Mouse (Mus musculus) limb, embryonic 10.5 days (tissue): ENCODE measurements at regions not wholly inside any gene's neighbourhood (a gene's known extent, or its start where the extent isn't known, plus 50 kb on each side); places are given as distances from the start of the nearest gene placed in this dataset.

ENCODE experiments used
- DNase-seq: peaks from one replicate; pipeline ENCODE4 v3.0.0-alpha.2; 2017; ENCODE audit warnings: low spot score
- H3K27ac ChIP-seq: fragments of 300-500 bp; sonication (generic); 2 replicates; pipeline ENCODE4 v1.5.1; 2016; ENCODE audit warnings: mild to moderate bottlenecking
- H3K27me3 ChIP-seq: fragments of 300-500 bp; sonication (generic); 2 replicates; pipeline ENCODE4 v1.6.1; 2016; ENCODE audit warnings: low read depth, mild to moderate bottlenecking; ENCODE audit not compliant: poor library complexity, severe bottlenecking
- H3K36me3 ChIP-seq: fragments of 300-500 bp; sonication (generic); 2 replicates; pipeline ENCODE4 v1.6.1; 2016; ENCODE audit warnings: mild to moderate bottlenecking, moderate library complexity
- H3K4me1 ChIP-seq: fragments of 300-500 bp; sonication (generic); 2 replicates; pipeline ENCODE4 v1.6.1; 2016
- H3K4me3 ChIP-seq: fragments of 300-500 bp; sonication (generic); 2 replicates; pipeline ENCODE4 v1.5.1; 2016; ENCODE audit warnings: mild to moderate bottlenecking, moderate library complexity
- H3K9me3 ChIP-seq: fragments of 300-500 bp; sonication (generic); replicated peaks from 2 replicates; pipeline ENCODE4 v1.6.1; 2016; ENCODE audit warnings: mild to moderate bottlenecking
- WGBS: fragments of 180-500 bp; shearing (Covaris S2); methylation state at CpG from one replicate; pipeline ENCODE4 v1.1.7; 2016; 5-methylcytosine and 5-hydroxymethylcytosine counted together

DNA sequence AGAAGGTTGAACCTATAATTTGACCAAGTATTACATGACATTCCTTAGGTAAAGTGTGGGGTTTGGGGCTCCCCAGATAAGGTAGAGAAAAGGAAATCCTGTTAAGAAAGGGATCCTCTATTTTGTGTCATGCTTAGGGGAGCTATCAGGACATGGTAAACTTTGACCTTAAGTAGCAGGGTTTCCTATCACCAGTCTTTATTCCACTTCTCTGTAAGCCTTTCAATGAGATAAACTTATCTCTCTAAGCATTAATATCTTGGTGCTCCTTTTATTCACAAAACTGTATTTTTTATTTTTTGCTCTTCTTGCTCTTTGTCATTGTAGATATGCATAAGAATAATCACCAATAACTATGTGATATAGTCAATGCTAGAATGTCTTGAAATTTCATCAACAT is 194.4 kb upstream of the Rasa1 start:
- Histone ChIP-seq H3K27ac (no peak overlapping the region), H3K36me3 (no peaks in the 10 kb centered on the region)

DNA sequence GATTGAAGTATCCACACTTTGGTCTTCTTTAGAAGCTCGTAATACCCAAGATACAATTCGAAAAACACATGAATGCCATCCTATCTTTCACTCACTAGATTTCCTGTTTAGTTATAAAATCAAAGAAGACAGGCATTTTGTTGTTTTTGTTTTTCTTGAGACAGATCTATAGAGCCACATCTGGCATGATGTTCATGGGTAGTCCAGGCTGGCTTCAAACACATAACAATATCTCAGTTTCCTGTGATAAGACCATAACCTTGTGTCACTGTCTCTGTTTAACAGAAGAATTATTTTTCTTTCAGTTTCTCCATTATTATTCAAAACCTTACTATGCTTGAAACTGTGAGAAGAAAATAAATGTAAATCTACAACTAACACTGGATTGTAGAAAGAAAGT is 190.5 kb upstream of the Rasa1 start:
- no peak for DNase-seq
- Histone ChIP-seq H3K4me1 (no peaks in the 10 kb centered on the region), H3K4me3 (no peak overlapping the region), H3K36me3 (no peaks in the 10 kb centered on the region), H3K9me3 (no peaks in the 10 kb centered on the region), H3K27ac (no peak overlapping the region), H3K27me3 (no peaks in the 10 kb centered on the region)
- 90% methylated on average over 2 of the region's 2 CpGs for WGBS

More for the DNA sequence above, 194.4 kb upstream of the Rasa1 start:
- H3K9me3 ChIP-seq: no peaks in the 10 kb centered on the region
- H3K27me3 ChIP-seq: no peaks in the 10 kb centered on the region
- H3K4me1 ChIP-seq: no peaks in the 10 kb centered on the region
- DNase-seq: no peak
- H3K4me3 ChIP-seq: no peak overlapping the region

DNA sequence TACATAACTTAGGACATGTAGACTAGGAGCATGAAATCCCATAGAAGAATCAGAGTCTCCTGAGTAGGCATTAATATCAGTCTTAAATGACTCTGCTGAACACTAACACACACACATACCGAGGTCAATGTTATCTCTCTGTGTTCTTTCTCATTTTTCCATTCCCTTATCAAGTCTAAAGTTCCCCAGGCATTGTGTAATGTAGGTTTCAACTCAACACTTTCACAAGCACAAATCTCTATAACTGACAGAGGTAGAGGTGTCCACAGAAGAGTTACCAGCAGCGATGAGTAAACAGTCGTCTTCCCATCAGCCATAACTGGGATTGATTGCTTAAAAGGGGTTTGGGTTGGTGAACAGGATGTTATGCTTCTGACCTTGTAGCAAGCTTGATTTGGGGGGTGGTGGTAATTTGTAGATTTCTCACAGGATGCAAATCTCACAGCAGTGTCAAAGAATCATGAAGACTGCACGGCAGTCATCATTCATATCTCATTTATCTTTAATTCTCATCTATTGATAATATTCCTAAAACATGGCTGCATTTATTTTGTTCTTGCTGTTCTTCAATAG is 187.4 kb upstream of the Rasa1 start:
- H3K27ac ChIP-seq: no peak overlapping the region
- WGBS: 85% methylated on average over 4 of the region's 4 CpGs
- no peak for DNase-seq
- H3K4me1 ChIP-seq: no peaks in the 10 kb centered on the region
- H3K36me3 ChIP-seq: no peaks in the 10 kb centered on the region
- H3K27me3 ChIP-seq: no peaks in the 10 kb centered on the region
- H3K9me3 ChIP-seq: no peaks in the 10 kb centered on the region
- no peak overlapping the region for H3K4me3 ChIP-seq

GRCm38 (mm10) chr13:85471340-85471739 is 182.4 kb upstream of the Rasa1 start:
- Histone ChIP-seq H3K9me3 (no peaks in the 10 kb centered on the region), H3K27me3 (no peaks in the 10 kb centered on the region), H3K36me3 (no peaks in the 10 kb centered on the region), H3K4me3 (no peak overlapping the region), H3K4me1 (no peaks in the 10 kb centered on the region), H3K27ac (no peak overlapping the region)
- DNase-seq: no peak
- WGBS: 95% methylated on average over 5 of the region's 5 CpGs

- Histone ChIP-seq H3K27ac (no peak overlapping the region), H3K4me3 (no peak overlapping the region), H3K4me1 (no peaks in the 10 kb centered on the region), H3K36me3 (no peaks in the 10 kb centered on the region), H3K9me3 (no peaks in the 10 kb centered on the region), H3K27me3 (no peaks in the 10 kb centered on the region)
- DNase-seq: no peak
- 86% methylated on average over 3 of the region's 3 CpGs for WGBS
These were observed 170.5 kb upstream of the Rasa1 start for GRCm38 (mm10) chr13:85459387-85459786.

- Histone ChIP-seq H3K27ac (no peak overlapping the region), H3K9me3 (no peaks in the 10 kb centered on the region), H3K36me3 (no peaks in the 10 kb centered on the region), H3K4me1 (no peaks in the 10 kb centered on the region), H3K4me3 (no peak overlapping the region), H3K27me3 (no peaks in the 10 kb centered on the region)
- DNase-seq: no peak
These were observed 169.7 kb upstream of the Rasa1 start for GRCm38 (mm10) chr13:85458611-85459010.

- no peaks in the 10 kb centered on the region for H3K27me3 ChIP-seq
- no peak for DNase-seq
- H3K4me1 ChIP-seq: no peaks in the 10 kb centered on the region
- H3K27ac ChIP-seq: no peak overlapping the region
- H3K9me3 ChIP-seq: no peaks in the 10 kb centered on the region
- no peaks in the 10 kb centered on the region for H3K36me3 ChIP-seq
- WGBS: 97% methylated on average over 1 of the region's 1 CpGs
- no peak overlapping the region for H3K4me3 ChIP-seq
These were observed 150.7 kb upstream of the Rasa1 start for GRCm38 (mm10) chr13:85439581-85439980.

GRCm38 (mm10) chr13:85437875-85438274 is 148.9 kb upstream of the Rasa1 start:
- DNase-seq: no peak
- Histone ChIP-seq H3K36me3 (no peaks in the 10 kb centered on the region), H3K27me3 (no peaks in the 10 kb centered on the region), H3K27ac (no peak overlapping the region), H3K9me3 (no peaks in the 10 kb centered on the region), H3K4me1 (no peaks in the 10 kb centered on the region), H3K4me3 (no peak overlapping the region)

DNA sequence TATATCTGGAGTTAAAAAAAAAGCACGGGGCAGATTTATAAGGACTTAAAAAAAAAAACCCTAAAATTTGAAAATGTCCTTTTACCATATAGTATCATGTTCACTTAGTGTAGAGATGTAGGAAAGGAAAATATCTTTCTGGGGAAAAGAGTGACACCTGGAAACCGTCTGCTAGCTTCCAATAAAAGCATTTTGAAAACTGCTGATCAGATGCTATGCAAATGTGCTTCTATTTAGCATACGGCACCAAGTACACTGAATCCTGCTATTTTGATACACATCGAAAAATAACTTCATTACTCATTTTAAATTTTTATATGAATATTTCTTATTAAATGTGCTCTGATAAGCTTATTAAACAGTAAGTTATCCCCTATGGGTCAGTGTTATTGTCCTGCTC is 148.1 kb upstream of the Rasa1 start:
- Histone ChIP-seq H3K9me3 (no peaks in the 10 kb centered on the region), H3K4me3 (no peak overlapping the region), H3K4me1 (no peaks in the 10 kb centered on the region), H3K27me3 (no peaks in the 10 kb centered on the region), H3K27ac (no peak overlapping the region), H3K36me3 (no peaks in the 10 kb centered on the region)
- DNase-seq: no peak
- whole genome bisulfite sequencing: 86% methylated on average over 4 of the region's 4 CpGs

DNA sequence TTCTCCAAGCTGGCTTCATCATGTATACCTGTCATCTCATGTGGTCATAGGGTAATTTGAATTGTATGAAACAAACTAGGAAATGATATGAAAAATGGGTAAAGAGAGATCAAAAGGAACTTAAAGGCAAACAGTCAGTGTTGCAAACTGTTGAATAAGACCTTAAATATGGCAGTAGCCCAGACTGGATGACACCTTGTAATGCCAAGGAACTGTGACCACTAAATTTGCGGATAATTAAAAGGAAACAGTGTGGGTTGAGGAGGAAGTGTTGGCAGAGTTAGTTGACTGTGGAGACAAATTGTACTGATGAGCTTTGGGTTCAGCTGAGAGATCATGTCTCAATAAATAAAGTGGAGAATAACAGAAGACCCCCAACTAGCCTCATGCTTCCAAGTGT is 147.3 kb upstream of the Rasa1 start:
- Histone ChIP-seq H3K9me3 (no peaks in the 10 kb centered on the region), H3K4me1 (no peaks in the 10 kb centered on the region), H3K36me3 (no peaks in the 10 kb centered on the region), H3K27me3 (no peaks in the 10 kb centered on the region), H3K27ac (no peak overlapping the region), H3K4me3 (no peak overlapping the region)
- WGBS: 89% methylated on average over 1 of the region's 1 CpGs
- no peak for DNase-seq

DNA sequence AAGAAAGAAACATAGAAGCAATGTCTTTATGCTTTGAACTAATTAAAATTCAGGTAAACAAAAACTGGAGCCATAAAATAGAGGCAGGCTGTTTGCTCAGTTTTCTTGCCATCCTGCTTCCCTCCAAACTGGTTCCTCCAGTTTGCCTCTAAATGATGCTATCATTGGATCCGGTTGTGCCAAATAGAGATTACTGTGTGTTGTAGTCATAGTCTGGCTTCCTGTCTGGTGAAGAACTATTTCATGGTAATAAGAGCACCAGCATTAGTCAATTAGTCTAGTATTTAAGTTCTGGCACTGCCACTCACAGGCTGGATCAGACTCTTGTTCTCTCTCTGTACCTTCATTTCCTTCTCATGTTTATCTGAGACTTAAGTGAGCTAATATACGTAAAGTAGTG is 141.9 kb upstream of the Rasa1 start:
- H3K27me3 ChIP-seq: no peaks in the 10 kb centered on the region
- no peak overlapping the region for H3K4me3 ChIP-seq
- H3K4me1 ChIP-seq: no peaks in the 10 kb centered on the region
- H3K9me3 ChIP-seq: no peaks in the 10 kb centered on the region
- 87% methylated on average over 2 of the region's 2 CpGs for WGBS
- no peak overlapping the region for H3K27ac ChIP-seq
- H3K36me3 ChIP-seq: no peaks in the 10 kb centered on the region
- no peak for DNase-seq

DNA sequence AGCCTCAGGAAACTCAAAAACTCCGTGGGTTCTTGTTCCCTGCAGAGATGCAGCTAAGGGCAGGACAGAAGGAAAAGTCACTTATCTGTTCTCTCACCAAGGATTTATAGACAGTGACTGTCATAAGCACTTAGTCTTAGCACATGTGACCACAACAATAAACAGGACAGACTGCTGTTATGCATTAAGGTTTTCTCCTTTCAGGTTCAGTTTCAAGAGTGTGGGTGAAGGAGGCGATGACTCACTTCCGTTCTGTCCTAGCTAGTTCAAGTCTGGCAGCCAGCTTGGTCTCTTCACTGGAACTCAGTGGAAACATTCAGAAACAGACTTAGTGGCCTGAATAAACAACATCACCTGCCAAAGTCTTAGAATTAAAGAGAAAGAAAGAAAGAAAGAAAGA is 141.1 kb upstream of the Rasa1 start:
- no peak for DNase-seq
- 74% methylated on average over 3 of the region's 3 CpGs for WGBS
- no peaks in the 10 kb centered on the region for H3K4me1 ChIP-seq
- no peaks in the 10 kb centered on the region for H3K27me3 ChIP-seq
- no peaks in the 10 kb centered on the region for H3K9me3 ChIP-seq
- H3K4me3 ChIP-seq: no peak overlapping the region
- no peaks in the 10 kb centered on the region for H3K36me3 ChIP-seq
- H3K27ac ChIP-seq: no peak overlapping the region

GRCm38 (mm10) chr13:85418671-85419070 is 129.7 kb upstream of the Rasa1 start:
- WGBS: 87% methylated on average over 1 of the region's 1 CpGs
- H3K27ac ChIP-seq: no peak overlapping the region
- no peaks in the 10 kb centered on the region for H3K9me3 ChIP-seq
- no peaks in the 10 kb centered on the region for H3K4me1 ChIP-seq
- DNase-seq: no peak
- no peaks in the 10 kb centered on the region for H3K27me3 ChIP-seq
- H3K4me3 ChIP-seq: no peak overlapping the region
- H3K36me3 ChIP-seq: no peaks in the 10 kb centered on the region

- no peak for DNase-seq
- Histone ChIP-seq H3K27me3 (no peaks in the 10 kb centered on the region), H3K27ac (no peak overlapping the region), H3K4me3 (no peak overlapping the region), H3K9me3 (no peaks in the 10 kb centered on the region), H3K4me1 (no peaks in the 10 kb centered on the region), H3K36me3 (no peaks in the 10 kb centered on the region)
- WGBS: 89% methylated on average over 4 of the region's 4 CpGs
These were observed 126.0 kb upstream of the Rasa1 start for GRCm38 (mm10) chr13:85414951-85415350.
